Mouse (Mus musculus): ENCODE measurements at regions not wholly inside any gene's neighbourhood (a gene's known extent, or its start where the extent isn't known, plus 50 kb on each side); places are given as distances from the start of the nearest gene placed in this dataset.

- no peak for TF ChIP-seq CTCF (conservative IDR thresholded peaks at IDR 0.05; ENCODE audit: insufficient read depth, insufficient read length, low read depth, low read length)
- TF ChIP-seq POLR2A (IDR thresholded peaks at IDR 0.05; ENCODE audit: low read depth, low read length) = no peak
These were observed 76.2 kb upstream of the Prdm1 start for GRCm38 (mm10) chr10:44604512-44604911.

All from kidney, adult 2 months (tissue).